Mouse (Mus musculus) mesoderm, embryonic 11.5 days (tissue): ENCODE results near the gene Marveld1.

Experiments
- DNase-seq: peaks from one replicate; pipeline ENCODE4 v3.0.0-alpha.2; 2012; ENCODE audit warnings: low read depth, low spot score

Marveld1 gene

DNA sequence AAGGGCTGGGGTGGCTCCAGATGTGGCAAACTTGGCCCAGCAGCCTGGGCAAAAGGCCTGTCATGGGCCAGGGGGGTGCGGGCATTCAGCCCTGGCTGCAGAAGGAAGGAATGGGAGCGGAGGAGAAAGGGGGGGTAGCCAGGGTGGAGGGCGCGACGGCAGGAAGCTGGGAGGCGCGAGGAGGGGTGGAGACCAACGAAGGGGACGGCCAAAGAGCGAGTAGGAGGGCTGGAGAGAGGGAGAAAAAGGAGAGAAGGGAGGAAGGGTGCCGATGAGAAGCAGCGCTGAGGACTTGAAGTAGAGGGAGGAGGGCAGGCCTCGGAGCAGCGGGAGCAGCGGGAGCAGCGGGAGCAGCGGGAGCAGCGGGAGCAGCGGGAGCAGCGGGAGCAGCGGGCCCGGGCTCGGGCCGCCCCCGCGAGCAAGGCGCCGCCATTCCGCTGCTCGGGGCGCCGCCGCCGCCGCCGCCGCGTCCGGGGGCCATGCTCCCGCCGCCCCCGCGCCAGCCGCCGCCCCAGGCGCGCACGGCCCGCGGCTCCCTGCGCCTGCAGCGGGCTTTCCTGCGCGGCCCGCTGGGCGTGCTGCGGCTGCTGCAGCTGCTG, at the start of gene Marveld1:
TSS of gene Marveld1 (plus strand) at position 231 of the 599 bp plus-strand sequence.
- peak; percentile 61 for DNase-seq

- no peak for DNase-seq
These were observed 47.8 kb upstream of the Marveld1 start for GRCm38 (mm10) chr19:42099406-42099805.

GRCm38 (mm10) chr19:42104681-42105080, 42.5 kb upstream of the Marveld1 start:
- no peak for DNase-seq

DNA sequence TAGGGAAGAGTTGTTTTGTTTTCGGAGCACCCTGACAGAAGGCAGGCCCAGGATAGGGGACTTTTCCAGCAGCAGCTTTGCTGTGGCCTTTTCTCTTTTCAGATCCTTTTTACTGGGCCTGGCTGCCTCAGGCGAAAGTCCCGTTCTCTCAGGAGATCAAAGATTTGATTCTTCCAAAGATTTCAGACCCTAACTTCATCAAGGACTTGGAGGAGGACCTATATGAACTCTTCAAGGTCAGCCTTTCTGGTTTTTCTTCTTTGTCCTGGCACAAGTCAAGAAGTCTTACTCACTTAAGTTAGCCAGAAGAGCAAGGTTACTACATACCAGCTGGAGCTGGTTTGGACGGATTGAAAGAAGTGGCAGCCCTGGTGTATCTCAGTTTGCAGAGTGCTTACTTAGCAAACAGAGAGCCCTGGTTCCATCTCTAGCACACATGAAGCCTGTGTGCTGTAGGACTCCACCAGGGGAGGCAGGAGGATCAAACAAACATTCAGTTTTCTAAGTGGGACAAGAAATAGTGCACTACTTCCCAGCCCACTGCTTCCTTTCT, 31.3 kb upstream of the Marveld1 start:
- DNase-seq = no peak

DNA sequence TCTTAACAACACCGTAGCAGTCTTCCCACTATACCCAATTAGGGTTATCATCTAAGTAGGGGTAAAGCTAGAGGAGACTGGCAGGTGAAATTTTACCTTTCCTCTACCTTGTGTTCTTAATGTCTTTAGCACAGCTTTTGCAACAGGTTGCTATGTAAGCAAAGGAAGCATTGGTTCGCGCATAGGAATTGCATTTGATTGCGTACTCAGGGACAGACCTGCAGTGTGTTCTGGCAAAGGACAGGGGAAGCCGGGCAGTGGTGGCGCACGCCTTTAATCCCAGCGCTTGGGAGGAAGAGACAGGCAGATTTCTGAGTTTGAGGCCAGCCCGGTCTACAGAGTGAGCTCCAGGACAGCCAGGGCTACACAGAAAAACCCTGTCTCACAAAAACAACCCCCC, 29.1 kb upstream of the Marveld1 start:
- no peak for DNase-seq

- DNase-seq = no peak
These were observed 28.6 kb upstream of the Marveld1 start for GRCm38 (mm10) chr19:42118596-42118995.

- no peak for DNase-seq
These were observed 26.7 kb upstream of the Marveld1 start for GRCm38 (mm10) chr19:42120451-42120850.

DNA sequence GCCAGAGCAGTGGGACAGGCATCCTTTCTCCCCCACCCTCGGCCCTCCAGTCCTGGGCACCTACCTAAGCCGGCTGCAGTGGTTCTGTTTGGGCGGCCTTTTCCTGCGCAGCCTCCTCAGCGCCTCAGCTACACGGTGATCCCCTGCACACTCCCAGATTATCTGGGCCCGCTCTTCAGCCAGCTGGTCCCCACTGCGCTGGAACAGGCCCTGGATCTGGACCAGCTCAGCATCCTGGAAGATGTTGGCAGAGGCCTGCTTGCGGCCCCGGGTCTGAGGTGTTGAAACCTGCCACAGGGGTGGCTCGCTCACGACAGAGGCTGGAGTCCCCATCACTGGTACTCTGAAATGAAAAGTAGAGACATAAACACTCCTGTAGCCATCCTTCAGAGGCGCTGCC, 22.5 kb upstream of the Marveld1 start:
- DNase-seq = no peak

DNA sequence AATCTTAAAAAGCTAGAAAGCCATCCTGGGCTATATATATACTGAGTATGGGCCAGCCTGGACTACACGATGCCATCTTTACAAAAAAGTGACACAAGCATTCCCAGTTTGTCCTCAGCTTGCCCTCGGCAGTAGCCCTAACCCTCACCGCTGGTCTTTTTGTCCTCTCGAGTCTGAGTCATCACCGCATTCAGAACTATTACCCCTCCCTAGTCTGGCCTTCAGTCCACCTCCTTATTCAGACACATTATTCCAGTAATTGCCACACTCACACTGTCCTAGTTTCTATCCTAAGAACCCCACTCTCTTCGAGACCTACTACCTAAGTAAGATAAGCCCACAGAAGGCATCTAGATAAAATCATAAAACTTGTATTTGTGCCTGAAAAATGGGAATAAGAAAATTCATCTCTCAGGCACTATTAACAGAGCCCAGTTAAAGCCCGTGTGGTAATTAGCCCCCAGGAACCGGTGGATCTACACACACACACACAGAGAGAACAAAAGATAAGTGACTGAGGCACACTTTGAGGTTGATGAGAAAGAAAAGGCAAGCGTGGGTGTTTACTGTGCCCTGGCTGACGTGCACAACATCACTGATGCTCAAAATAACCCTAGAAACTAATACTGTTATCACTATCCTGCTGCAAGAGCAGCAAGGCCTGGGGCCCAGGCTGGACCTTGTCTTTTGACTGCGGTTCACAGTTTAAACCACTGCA, 21.5 kb upstream of the Marveld1 start:
- DNase-seq = no peak

- no peak for DNase-seq
These were observed 21.0 kb upstream of the Marveld1 start for GRCm38 (mm10) chr19:42126219-42126605.

DNA sequence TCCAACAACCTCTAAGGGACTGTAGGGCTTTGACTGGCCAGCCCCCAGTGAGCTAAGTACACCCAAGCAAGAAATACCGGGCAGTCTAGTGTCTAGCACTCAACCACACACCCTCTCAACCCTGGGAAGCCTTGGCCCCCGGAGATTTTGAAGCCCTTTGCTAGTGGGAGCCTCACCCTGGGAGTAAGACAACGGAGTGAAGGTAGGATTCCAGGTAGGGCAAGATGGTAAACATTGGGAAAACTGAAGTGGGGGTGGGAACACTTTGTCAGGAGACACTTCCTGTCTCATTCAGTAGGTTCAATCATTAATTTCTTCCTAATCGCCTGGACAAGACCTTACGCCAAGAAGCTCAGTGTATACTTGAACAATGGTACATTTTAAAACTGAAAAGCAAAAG, 20.2 kb upstream of the Marveld1 start:
- DNase-seq = no peak

GRCm38 (mm10) chr19:42128052-42128740, 19.0 kb upstream of the Marveld1 start:
- DNase-seq = no peak

- peak; percentile 98 for DNase-seq
These were observed 18.3 kb upstream of the Marveld1 start, which contains the start of gene Avpi1 for GRCm38 (mm10) chr19:42128787-42129508. Gene Avpi1, minus strand, starts transcription at chr19:42129059.

GRCm38 (mm10) chr19:42129509-42130293, 17.5 kb upstream of the Marveld1 start:
- no peak for DNase-seq

GRCm38 (mm10) chr19:42130294-42130606, 16.9 kb upstream of the Marveld1 start:
- no peak for DNase-seq

GRCm38 (mm10) chr19:42131101-42131500, 16.1 kb upstream of the Marveld1 start:
- DNase-seq = no peak

DNA sequence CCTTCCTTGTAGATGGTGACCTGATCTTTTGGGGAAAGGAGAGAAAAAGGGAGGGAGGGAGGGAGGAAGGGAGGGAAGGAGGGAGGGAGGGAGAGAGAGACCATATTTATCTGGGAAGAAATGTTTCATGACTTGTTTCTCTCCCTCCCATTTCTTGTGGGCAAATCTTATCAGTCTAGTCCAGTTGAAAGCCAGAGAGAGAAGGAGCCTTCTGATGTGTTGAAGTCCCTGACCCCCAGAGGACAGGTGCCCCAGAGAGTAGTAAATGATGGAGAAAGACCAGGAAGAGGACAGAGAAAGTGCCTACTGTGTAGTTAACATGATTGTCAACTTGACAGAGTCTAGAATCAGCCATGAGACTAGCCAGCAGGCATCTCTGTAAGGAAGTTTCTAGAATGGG, 12.1 kb upstream of the Marveld1 start:
- DNase-seq = no peak

GRCm38 (mm10) chr19:42136126-42136525, 11.1 kb upstream of the Marveld1 start:
- DNase-seq = no peak

DNA sequence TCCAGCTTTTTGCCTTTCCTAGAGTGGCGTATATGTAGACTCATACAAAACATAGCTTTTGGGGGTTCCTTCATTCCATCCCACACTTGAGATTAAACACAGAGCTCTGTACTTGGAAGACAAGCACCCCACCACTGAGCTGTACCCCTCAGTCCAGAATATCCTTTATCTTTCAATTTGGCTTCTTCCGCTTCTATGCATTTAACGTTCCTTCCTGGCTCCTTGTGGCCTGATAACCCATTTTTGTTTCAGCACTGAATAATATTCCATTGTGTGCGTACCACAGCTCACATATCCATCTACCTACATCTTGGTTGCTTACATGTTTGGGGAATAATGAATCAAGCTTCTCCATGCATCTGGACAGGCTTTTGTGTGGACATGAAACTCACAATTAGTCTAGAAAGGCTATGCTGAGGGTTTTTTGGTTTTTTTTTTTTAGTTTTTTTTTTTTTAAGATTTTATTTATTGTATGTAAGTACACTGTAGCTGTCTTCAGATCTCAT, 10.0 kb upstream of the Marveld1 start:
- no peak for DNase-seq

DNA sequence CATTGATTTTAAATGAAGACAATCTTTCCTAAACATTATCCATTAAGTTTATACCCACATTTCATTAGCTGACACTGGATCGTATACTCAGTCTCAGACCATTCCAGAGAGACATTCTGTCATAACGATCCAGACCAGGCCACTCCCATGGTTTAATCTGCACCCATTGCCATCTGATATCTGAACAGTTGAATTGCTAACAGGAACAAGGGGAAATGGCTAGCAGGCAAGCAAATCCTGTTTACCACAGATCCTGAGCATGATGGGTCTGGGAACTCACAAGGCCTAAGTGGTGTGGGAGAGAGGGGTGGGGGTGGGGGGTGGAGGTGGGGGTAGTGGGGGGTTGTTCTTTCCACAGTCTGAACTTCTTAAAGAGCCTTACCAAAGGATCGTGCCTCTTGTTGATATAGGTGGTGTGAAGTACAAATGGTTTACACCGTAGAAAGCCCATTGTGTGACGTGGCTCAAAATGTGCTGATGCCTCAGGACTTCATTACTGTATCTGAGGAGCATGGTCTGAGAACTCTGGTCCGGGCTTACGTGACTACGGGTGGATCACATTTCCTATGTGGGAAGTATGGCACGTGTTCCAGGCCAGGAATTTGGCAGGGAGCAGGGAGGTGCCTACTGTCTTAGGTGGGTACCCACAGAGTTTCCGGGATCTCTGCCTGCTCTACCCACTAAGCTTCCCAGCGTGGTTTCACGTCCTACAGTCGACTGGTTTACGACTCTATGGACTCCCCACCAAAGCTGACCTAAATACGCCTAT, 8.5 kb upstream of the Marveld1 start:
- no peak for DNase-seq
